Mouse (Mus musculus): ENCODE results near the gene Acadl. TPM values are rescaled to one million over a fixed set of nuclear protein-coding genes. Genes with fewer than 3 reads are reported as not detected.

The Acadl gene
- total and polyA plus RNA-seq, 2 experiments from 2014 or later: 8.6 to 57.3 TPM

DNA sequence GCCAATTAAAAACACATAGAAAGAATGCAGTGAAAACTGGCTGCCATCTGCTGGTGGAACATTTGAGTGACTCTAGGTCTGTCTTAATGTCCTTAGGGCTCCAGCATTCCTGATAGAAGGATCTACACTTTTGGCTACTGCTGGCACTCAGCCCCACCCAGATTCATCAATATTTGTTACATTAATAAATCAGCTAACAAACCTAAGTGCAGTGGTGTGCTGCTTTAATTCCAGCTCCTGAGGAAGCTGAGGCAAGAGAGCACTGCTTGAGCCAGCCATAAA is 32.7 kb upstream of the Acadl start:
- Histone ChIP-seq H3K27ac (ENCODE audit: low read depth, low read length) (peak overlapping the region; percentile 80), H3K4me2 (ENCODE audit: low read depth) (peak overlapping the region; percentile 47), H3K27me3 (ENCODE audit: insufficient read depth, low read length) (no peaks in the 10 kb centered on the region), H3K4me1 (ENCODE audit: insufficient read depth) (peaks cover 3% of the 10 kb centered on the region; the same call in 1 of the 2 replicates), H3K4me3 (ENCODE audit: low read depth, low read length) (peak overlapping the region; percentile 17), H3K9me3 (ENCODE audit: low read length) (no peaks in the 10 kb centered on the region), H3K36me3 (ENCODE audit: insufficient read depth) (no peaks in the 10 kb centered on the region), H3K9ac (peak overlapping the region; percentile 40; the same call in 1 of the 2 replicates)
- ATAC-seq: peak; percentile 71
- peak; percentile 84 for DNase-seq
- TF ChIP-seq CTCF (IDR thresholded peaks at IDR 0.05; ENCODE audit: low read depth): peak; percentile 74

DNA sequence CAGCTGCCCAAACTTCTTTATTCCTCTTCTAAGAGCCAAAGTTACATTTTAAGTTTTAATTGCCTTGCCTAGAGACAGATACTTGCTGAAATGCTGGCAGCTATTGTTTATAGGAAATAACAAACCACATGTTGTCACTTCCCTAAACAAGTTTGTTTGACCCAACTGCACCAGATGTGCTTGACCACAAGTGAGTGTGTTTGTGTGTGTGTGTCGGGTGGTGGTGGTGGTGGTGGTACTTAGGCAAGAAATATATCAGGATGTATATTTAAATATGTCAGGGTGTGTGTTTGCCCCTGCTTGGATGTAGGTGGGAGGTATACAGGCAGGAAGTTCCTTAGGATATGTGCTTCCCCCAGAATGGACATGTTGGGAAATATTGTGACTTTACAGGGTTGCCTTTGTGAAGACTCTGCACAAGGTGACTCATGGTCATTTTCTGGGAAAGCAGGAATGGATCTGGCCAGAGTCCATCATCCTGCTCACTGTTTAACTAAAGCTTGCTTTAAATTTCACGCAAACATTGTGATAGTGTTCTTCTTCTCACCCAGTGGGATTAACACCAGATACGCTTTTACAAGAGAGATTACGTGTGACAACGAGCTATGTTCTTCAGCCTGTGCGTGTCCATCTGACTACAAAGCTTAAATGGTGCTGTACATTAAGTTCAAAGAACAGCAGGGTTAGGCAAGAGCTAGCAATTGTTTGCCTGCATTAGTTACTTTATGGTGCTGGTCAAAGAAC is 32.2 kb upstream of the Acadl start:
- 45% methylated on average over 6 of the region's 6 CpGs for WGBS
- peak overlapping the region; percentile 80 for H3K27ac ChIP-seq (ENCODE audit: low read depth, low read length)
- no peak for TF ChIP-seq CTCF (IDR thresholded peaks at IDR 0.05; ENCODE audit: low read depth)

DNA sequence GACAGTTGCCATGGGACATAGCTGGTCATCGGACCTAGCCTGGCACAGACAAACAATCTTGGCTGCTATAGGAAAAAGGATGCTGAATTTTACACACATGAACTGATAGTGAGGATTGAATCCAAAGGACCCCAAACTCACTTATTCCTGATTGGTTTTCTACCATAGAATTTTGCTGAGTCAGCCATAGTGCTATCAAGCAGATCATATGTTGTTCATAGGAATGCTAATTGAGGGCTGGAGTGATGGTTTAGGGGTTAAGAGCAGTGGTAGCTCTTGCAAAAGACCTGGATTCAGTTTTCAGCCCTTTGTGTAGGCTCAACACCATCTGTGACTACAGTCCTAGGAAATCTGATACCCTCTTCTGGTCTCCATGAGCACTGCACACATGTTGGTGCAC is 24.1 kb upstream of the Acadl start:
- TF ChIP-seq CTCF (IDR thresholded peaks at IDR 0.05; ENCODE audit: low read depth): no peak
- Histone ChIP-seq H3K36me3 (ENCODE audit: insufficient read depth) (no peaks in the 10 kb centered on the region), H3K4me3 (ENCODE audit: low read depth, low read length) (no peak overlapping the region), H3K4me2 (ENCODE audit: low read depth) (no peak overlapping the region), H3K9me3 (ENCODE audit: low read length) (no peaks in the 10 kb centered on the region), H3K4me1 (ENCODE audit: insufficient read depth) (no peaks in the 10 kb centered on the region), H3K9ac (no peak overlapping the region), H3K27ac (ENCODE audit: low read depth, low read length) (no peak overlapping the region), H3K27me3 (ENCODE audit: insufficient read depth, low read length) (no peaks in the 10 kb centered on the region)
- no peak for DNase-seq
- WGBS: 100% methylated on average over 1 of the region's 1 CpGs
- ATAC-seq: no peak

More for the DNA sequence above, 32.2 kb upstream of the Acadl start:
- DNase-seq: no peak
- peaks cover 3% of the 10 kb centered on the region; the same call in 1 of the 2 replicates for H3K4me1 ChIP-seq (ENCODE audit: insufficient read depth)
- H3K4me2 ChIP-seq (ENCODE audit: low read depth): peak overlapping the region; percentile 47
- no peak for ATAC-seq
- H3K9ac ChIP-seq: no peak overlapping the region
- no peaks in the 10 kb centered on the region for H3K36me3 ChIP-seq (ENCODE audit: insufficient read depth)
- no peaks in the 10 kb centered on the region for H3K27me3 ChIP-seq (ENCODE audit: insufficient read depth, low read length)
- H3K4me3 ChIP-seq (ENCODE audit: low read depth, low read length): peak overlapping the region; percentile 17; the same call in 1 of the 2 replicates
- no peaks in the 10 kb centered on the region for H3K9me3 ChIP-seq (ENCODE audit: low read length)

- Histone ChIP-seq H3K4me2 (ENCODE audit: low read depth) (no peak overlapping the region), H3K4me1 (ENCODE audit: insufficient read depth) (no peaks in the 10 kb centered on the region), H3K27ac (ENCODE audit: low read depth, low read length) (no peak overlapping the region), H3K27me3 (ENCODE audit: insufficient read depth, low read length) (no peaks in the 10 kb centered on the region), H3K36me3 (ENCODE audit: insufficient read depth) (no peaks in the 10 kb centered on the region), H3K9ac (no peak overlapping the region), H3K9me3 (ENCODE audit: low read length) (no peaks in the 10 kb centered on the region), H3K4me3 (ENCODE audit: low read depth, low read length) (no peak overlapping the region)
- TF ChIP-seq CTCF (IDR thresholded peaks at IDR 0.05; ENCODE audit: low read depth): no peak
- WGBS: 83% methylated on average over 2 of the region's 2 CpGs
- no peak for ATAC-seq
- DNase-seq: no peak
Observed at GRCm38 (mm10) chr1:66880217-66880616, 17.1 kb upstream of the Acadl start.

- ATAC-seq: no peak
- H3K27ac ChIP-seq (ENCODE audit: low read depth, low read length): no peak overlapping the region
- 94% methylated on average over 6 of the region's 6 CpGs for WGBS
Observed at GRCm38 (mm10) chr1:66874740-66875139, 11.7 kb upstream of the Acadl start.

GRCm38 (mm10) chr1:66871591-66871990 is 8.5 kb upstream of the Acadl start:
- TF ChIP-seq CTCF (IDR thresholded peaks at IDR 0.05; ENCODE audit: low read depth): no peak
- Histone ChIP-seq H3K4me2 (ENCODE audit: low read depth) (no peak overlapping the region), H3K9ac (no peak overlapping the region), H3K4me1 (ENCODE audit: insufficient read depth) (no peaks in the 10 kb centered on the region), H3K9me3 (ENCODE audit: low read length) (no peaks in the 10 kb centered on the region), H3K4me3 (ENCODE audit: low read depth, low read length) (no peak overlapping the region), H3K36me3 (ENCODE audit: insufficient read depth) (no peaks in the 10 kb centered on the region), H3K27ac (ENCODE audit: low read depth, low read length) (no peak overlapping the region), H3K27me3 (ENCODE audit: insufficient read depth, low read length) (no peaks in the 10 kb centered on the region)
- no peak; the same call in 1 of the 2 replicates for ATAC-seq
- peak; percentile 56 for DNase-seq
- 39% methylated on average over 7 of the region's 7 CpGs for WGBS

More at GRCm38 (mm10) chr1:66874740-66875139, 11.7 kb upstream of the Acadl start:
- Histone ChIP-seq H3K36me3 (ENCODE audit: insufficient read depth) (no peaks in the 10 kb centered on the region), H3K27me3 (ENCODE audit: insufficient read depth, low read length) (no peaks in the 10 kb centered on the region), H3K9ac (no peak overlapping the region), H3K4me2 (ENCODE audit: low read depth) (no peak overlapping the region), H3K4me3 (ENCODE audit: low read depth, low read length) (no peak overlapping the region), H3K4me1 (ENCODE audit: insufficient read depth) (no peaks in the 10 kb centered on the region), H3K9me3 (ENCODE audit: low read length) (no peaks in the 10 kb centered on the region)
- no peak for TF ChIP-seq CTCF (IDR thresholded peaks at IDR 0.05; ENCODE audit: low read depth)
- no peak for DNase-seq

- no peaks in the 10 kb centered on the region for H3K36me3 ChIP-seq (ENCODE audit: insufficient read depth)
- no peaks in the 10 kb centered on the region for H3K9me3 ChIP-seq (ENCODE audit: low read length)
- DNase-seq (no peak), ATAC-seq (no peak)
- TF ChIP-seq CTCF (IDR thresholded peaks at IDR 0.05; ENCODE audit: low read depth): no peak
- no peak overlapping the region for H3K4me3 ChIP-seq (ENCODE audit: low read depth, low read length)
- H3K4me1 ChIP-seq (ENCODE audit: insufficient read depth): no peaks in the 10 kb centered on the region
- H3K9ac ChIP-seq: no peak overlapping the region
- H3K27me3 ChIP-seq (ENCODE audit: insufficient read depth, low read length): no peaks in the 10 kb centered on the region
- H3K27ac ChIP-seq (ENCODE audit: low read depth, low read length): no peak overlapping the region
- 83% methylated on average over 4 of the region's 4 CpGs for WGBS
- no peak overlapping the region for H3K4me2 ChIP-seq (ENCODE audit: low read depth)
Observed at GRCm38 (mm10) chr1:66865633-66866032, 2.6 kb upstream of the Acadl start.
